Mouse (Mus musculus): ENCODE results near the gene Mgat5b. TPM values are rescaled to one million over a fixed set of nuclear protein-coding genes. Genes with fewer than 3 reads are reported as not detected.

The Mgat5b gene
- polyA plus RNA-seq, 1 experiment from 2014 or later, result 2.3 TPM

- DNase-seq (ENCODE audit: low spot score), result no peak
- Histone ChIP-seq H3K4me3 (no peak overlapping the region), H3K4me1 (peaks cover 23% of the 10 kb centered on the region), H3K36me3 (replicated peaks) (no peaks in the 10 kb centered on the region), H3K27me3 (replicated peaks; ENCODE audit: low read depth, poor library complexity, severe bottlenecking) (peaks cover 55% of the 10 kb centered on the region), H3K9me3 (no peaks in the 10 kb centered on the region), H3K27ac (replicated peaks) (no peak overlapping the region)
- 73% methylated on average over 6 of the region's 6 CpGs for WGBS
Observed at GRCm38 (mm10) chr11:116991964-116992363, 73.3 kb downstream of the Mgat5b start.

- WGBS, result 3% methylated on average over 18 of the region's 18 CpGs
- H3K27ac ChIP-seq (replicated peaks), result no peak overlapping the region; the same call in 1 of the 2 replicates
- peaks cover 60% of the 10 kb centered on the region for H3K27me3 ChIP-seq (replicated peaks; ENCODE audit: low read depth, poor library complexity, severe bottlenecking)
Observed at GRCm38 (mm10) chr11:116994095-116994582, 75.5 kb downstream of the Mgat5b start.

GRCm38 (mm10) chr11:116996976-116997375 lies 78.3 kb downstream of the Mgat5b start:
- no peak for DNase-seq (ENCODE audit: low spot score)
- Histone ChIP-seq H3K4me1 (peaks cover 20% of the 10 kb centered on the region), H3K4me3 (no peak overlapping the region), H3K9me3 (0 out of 2 replicates have a peak, but pooled peaks cover 2% of the 10 kb centered on the region), H3K36me3 (replicated peaks) (no peaks in the 10 kb centered on the region), H3K27me3 (replicated peaks; ENCODE audit: low read depth, poor library complexity, severe bottlenecking) (peaks cover 72% of the 10 kb centered on the region), H3K27ac (replicated peaks) (no peak overlapping the region)
- WGBS, result 33% methylated on average over 3 of the region's 3 CpGs

More at GRCm38 (mm10) chr11:116994095-116994582, 75.5 kb downstream of the Mgat5b start:
- peak overlapping the region; percentile 42 for H3K4me3 ChIP-seq
- peak; percentile 47 for DNase-seq (ENCODE audit: low spot score)
- H3K9me3 ChIP-seq, result 0 out of 2 replicates have a peak, but pooled peaks cover 2% of the 10 kb centered on the region
- H3K4me1 ChIP-seq, result peaks cover 10% of the 10 kb centered on the region
- no peaks in the 10 kb centered on the region for H3K36me3 ChIP-seq (replicated peaks)

- Histone ChIP-seq H3K36me3 (replicated peaks) (no peaks in the 10 kb centered on the region), H3K4me3 (no peak overlapping the region), H3K4me1 (peaks cover 32% of the 10 kb centered on the region), H3K27ac (replicated peaks) (no peak overlapping the region), H3K27me3 (replicated peaks; ENCODE audit: low read depth, poor library complexity, severe bottlenecking) (peaks cover 72% of the 10 kb centered on the region), H3K9me3 (0 out of 2 replicates have a peak, but pooled peaks cover 2% of the 10 kb centered on the region)
- DNase-seq (ENCODE audit: low spot score), result no peak
- WGBS, result 96% methylated on average over 5 of the region's 5 CpGs
Observed at GRCm38 (mm10) chr11:116998935-116999334, 80.3 kb downstream of the Mgat5b start.

- WGBS, result 8% methylated on average over 3 of the region's 3 CpGs
- Histone ChIP-seq H3K4me1 (peaks cover 38% of the 10 kb centered on the region), H3K4me3 (no peak overlapping the region), H3K36me3 (replicated peaks) (no peaks in the 10 kb centered on the region), H3K27ac (replicated peaks) (no peak overlapping the region), H3K9me3 (0 out of 2 replicates have a peak, but pooled peaks cover 2% of the 10 kb centered on the region), H3K27me3 (replicated peaks; ENCODE audit: low read depth, poor library complexity, severe bottlenecking) (peaks cover 72% of the 10 kb centered on the region)
- DNase-seq (ENCODE audit: low spot score), result no peak
Observed at GRCm38 (mm10) chr11:117000219-117000618, 81.6 kb downstream of the Mgat5b start.

GRCm38 (mm10) chr11:117001789-117002188 lies 83.1 kb downstream of the Mgat5b start:
- 0 out of 2 replicates have a peak, but pooled peaks cover 2% of the 10 kb centered on the region for H3K9me3 ChIP-seq
- no peak overlapping the region; the same call in 1 of the 2 replicates for H3K27ac ChIP-seq (replicated peaks)
- H3K36me3 ChIP-seq (replicated peaks), result no peaks in the 10 kb centered on the region
- H3K4me1 ChIP-seq, result peaks cover 38% of the 10 kb centered on the region
- WGBS, result 33% methylated on average over 4 of the region's 4 CpGs
- peaks cover 72% of the 10 kb centered on the region for H3K27me3 ChIP-seq (replicated peaks; ENCODE audit: low read depth, poor library complexity, severe bottlenecking)
- no peak overlapping the region for H3K4me3 ChIP-seq
- DNase-seq (ENCODE audit: low spot score), result no peak

- Histone ChIP-seq H3K9me3 (0 out of 2 replicates have a peak, but pooled peaks cover 2% of the 10 kb centered on the region), H3K27me3 (replicated peaks; ENCODE audit: low read depth, poor library complexity, severe bottlenecking) (peaks cover 73% of the 10 kb centered on the region), H3K27ac (replicated peaks) (no peak overlapping the region; the same call in 1 of the 2 replicates), H3K4me1 (peaks cover 38% of the 10 kb centered on the region), H3K36me3 (replicated peaks) (no peaks in the 10 kb centered on the region), H3K4me3 (peak overlapping the region; percentile 31)
- WGBS, result 40% methylated on average over 9 of the region's 9 CpGs
- no peak for DNase-seq (ENCODE audit: low spot score)
Observed at GRCm38 (mm10) chr11:117003503-117003902, 84.8 kb downstream of the Mgat5b start.

GRCm38 (mm10) chr11:117004277-117004676 lies 85.6 kb downstream of the Mgat5b start:
- Histone ChIP-seq H3K4me3 (peak overlapping the region; percentile 31; the same call in 1 of the 2 replicates), H3K36me3 (replicated peaks) (no peaks in the 10 kb centered on the region), H3K4me1 (peaks cover 38% of the 10 kb centered on the region), H3K27me3 (replicated peaks; ENCODE audit: low read depth, poor library complexity, severe bottlenecking) (peaks cover 77% of the 10 kb centered on the region), H3K27ac (replicated peaks) (no peak overlapping the region), H3K9me3 (no peaks in the 10 kb centered on the region)
- DNase-seq (ENCODE audit: low spot score), result peak; percentile 41
- 18% methylated on average over 9 of the region's 9 CpGs for WGBS

- WGBS, result 37% methylated on average over 4 of the region's 4 CpGs
- Histone ChIP-seq H3K9me3 (peaks cover 2% of the 10 kb centered on the region; the same call in 1 of the 2 replicates), H3K27me3 (replicated peaks; ENCODE audit: low read depth, poor library complexity, severe bottlenecking) (peaks cover 29% of the 10 kb centered on the region), H3K4me3 (no peak overlapping the region), H3K4me1 (peaks cover 14% of the 10 kb centered on the region), H3K36me3 (replicated peaks) (no peaks in the 10 kb centered on the region), H3K27ac (replicated peaks) (no peak overlapping the region)
- DNase-seq (ENCODE audit: low spot score), result no peak
Observed at GRCm38 (mm10) chr11:117017462-117017861, 98.8 kb downstream of the Mgat5b start.

GRCm38 (mm10) chr11:117018410-117018809 lies 99.7 kb downstream of the Mgat5b start:
- Histone ChIP-seq H3K27me3 (replicated peaks; ENCODE audit: low read depth, poor library complexity, severe bottlenecking) (peaks cover 29% of the 10 kb centered on the region), H3K4me1 (peaks cover 14% of the 10 kb centered on the region), H3K9me3 (peaks cover 4% of the 10 kb centered on the region; the same call in 1 of the 2 replicates), H3K4me3 (peak overlapping the region; percentile 25; the same call in 1 of the 2 replicates), H3K36me3 (replicated peaks) (no peaks in the 10 kb centered on the region), H3K27ac (replicated peaks) (0 out of 2 replicates have a peak overlapping the region, but pooled peaks have one; percentile 4)
- DNase-seq (ENCODE audit: low spot score), result peak; percentile 82
- 5% methylated on average over 8 of the region's 8 CpGs for WGBS

GRCm38 (mm10) chr11:117021026-117021425 lies 102.4 kb downstream of the Mgat5b start:
- DNase-seq (ENCODE audit: low spot score), result no peak
- WGBS, result 83% methylated on average over 2 of the region's 2 CpGs
- H3K9me3 ChIP-seq, result peaks cover 9% of the 10 kb centered on the region; the same call in 1 of the 2 replicates
- H3K4me1 ChIP-seq, result peaks cover 14% of the 10 kb centered on the region
- peaks cover 29% of the 10 kb centered on the region for H3K27me3 ChIP-seq (replicated peaks; ENCODE audit: low read depth, poor library complexity, severe bottlenecking)
- H3K36me3 ChIP-seq (replicated peaks), result no peaks in the 10 kb centered on the region
- H3K27ac ChIP-seq (replicated peaks), result no peak overlapping the region
- no peak overlapping the region for H3K4me3 ChIP-seq

GRCm38 (mm10) chr11:117023537-117023936 lies 104.9 kb downstream of the Mgat5b start:
- H3K27ac ChIP-seq (replicated peaks), result no peak overlapping the region
- WGBS, result 92% methylated on average over 3 of the region's 3 CpGs
- no peak overlapping the region for H3K4me3 ChIP-seq
- H3K4me1 ChIP-seq, result peaks cover 9% of the 10 kb centered on the region
- H3K36me3 ChIP-seq (replicated peaks), result no peaks in the 10 kb centered on the region
- H3K27me3 ChIP-seq (replicated peaks; ENCODE audit: low read depth, poor library complexity, severe bottlenecking), result peaks cover 26% of the 10 kb centered on the region
- no peak for DNase-seq (ENCODE audit: low spot score)
- H3K9me3 ChIP-seq, result peaks cover 9% of the 10 kb centered on the region; the same call in 1 of the 2 replicates

GRCm38 (mm10) chr11:117027681-117028080 lies 109.0 kb downstream of the Mgat5b start:
- WGBS, result 46% methylated on average over 10 of the region's 10 CpGs
- H3K27me3 ChIP-seq (replicated peaks; ENCODE audit: low read depth, poor library complexity, severe bottlenecking), result peaks cover 21% of the 10 kb centered on the region
- peaks cover 22% of the 10 kb centered on the region for H3K4me1 ChIP-seq
- H3K36me3 ChIP-seq (replicated peaks), result no peaks in the 10 kb centered on the region
- peaks cover 9% of the 10 kb centered on the region; the same call in 1 of the 2 replicates for H3K9me3 ChIP-seq
- no peak overlapping the region for H3K4me3 ChIP-seq
- DNase-seq (ENCODE audit: low spot score), result no peak
- H3K27ac ChIP-seq (replicated peaks), result peak overlapping the region; percentile 25; the same call in 1 of the 2 replicates
